Mouse (Mus musculus) retina, embryonic 14.5 days (tissue): ENCODE measurements at regions not wholly inside any gene's neighbourhood (a gene's known extent, or its start where the extent isn't known, plus 50 kb on each side); places are given as distances from the start of the nearest gene placed in this dataset.
A peak's percentile ranks its signal among the peaks of the same experiment; 100 is the strongest.

Experiments
- DNase-seq: peaks from one replicate; pipeline ENCODE4 v3.0.0-alpha.2; 2015; ENCODE audit warnings: low spot score

DNA sequence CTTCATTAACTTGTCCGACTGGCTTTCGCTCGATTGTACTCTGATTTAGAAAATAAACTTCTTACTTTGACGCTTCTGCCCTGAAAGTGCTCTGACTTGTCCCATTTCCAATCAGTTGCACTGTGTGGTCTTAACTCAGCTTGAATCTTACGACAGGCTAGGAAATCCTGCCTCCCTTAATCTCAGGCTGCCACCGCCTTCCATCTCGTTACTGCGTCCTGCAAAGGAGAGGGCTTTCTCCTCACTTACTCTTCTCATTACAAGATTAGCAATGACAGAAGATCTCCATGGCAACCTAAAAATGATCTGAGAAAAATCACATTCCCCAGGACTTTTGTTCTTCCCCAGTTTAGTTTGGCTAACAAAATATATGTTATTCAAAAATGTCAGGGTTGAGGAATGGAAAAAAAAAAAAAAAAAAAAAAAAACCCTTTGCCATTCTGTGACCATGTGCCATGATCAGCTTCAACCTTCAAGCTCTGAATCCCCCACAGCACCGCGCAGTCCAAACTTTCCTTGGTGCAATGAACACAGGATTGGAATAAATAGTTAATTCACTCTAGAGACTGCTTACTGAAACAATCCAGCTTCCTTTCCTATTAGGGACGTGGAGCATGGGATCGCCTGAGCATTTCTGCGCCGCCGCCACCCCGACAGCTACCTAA lies 494.1 kb downstream of the Lmo4 start:
- DNase-seq: peak; percentile 16

DNA sequence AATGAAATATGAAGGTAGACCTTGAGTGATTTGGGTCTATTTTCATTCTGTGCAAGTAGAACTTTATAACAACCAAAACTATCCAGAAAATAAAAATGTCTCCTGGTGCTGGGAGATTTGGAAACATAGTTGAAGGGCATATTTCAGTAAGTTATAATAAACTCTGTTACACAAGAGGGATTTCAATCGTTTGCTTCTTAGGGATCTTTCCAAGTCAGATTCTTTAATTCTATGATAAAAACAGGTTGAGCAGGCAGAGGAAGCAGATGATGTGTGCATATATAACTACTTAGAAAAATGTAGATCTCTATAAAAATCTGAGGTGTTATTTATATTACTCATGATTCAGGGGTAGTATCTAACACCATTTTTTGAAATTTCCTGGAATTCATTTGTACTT lies 498.3 kb downstream of the Lmo4 start:
- DNase-seq: no peak

DNA sequence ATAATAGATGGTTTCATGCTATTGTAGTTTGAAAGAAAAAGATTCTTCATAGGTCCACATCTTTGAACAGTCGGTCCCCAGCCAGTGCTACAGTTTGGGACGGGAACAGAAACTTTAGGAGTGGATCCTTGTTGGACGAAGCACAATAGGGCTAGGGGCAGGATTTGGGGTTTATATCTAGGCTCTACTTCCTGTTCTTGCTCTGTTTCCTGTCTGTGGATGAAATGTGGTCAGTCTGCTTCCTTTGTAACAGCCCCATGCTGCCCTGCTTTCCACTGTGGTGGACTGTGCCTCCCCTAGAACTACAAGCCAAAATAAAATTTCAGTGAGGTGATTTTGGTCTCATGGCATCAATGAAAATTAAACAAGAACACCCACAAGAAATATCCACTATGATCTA lies 510.2 kb downstream of the Lmo4 start:
- no peak for DNase-seq

DNA sequence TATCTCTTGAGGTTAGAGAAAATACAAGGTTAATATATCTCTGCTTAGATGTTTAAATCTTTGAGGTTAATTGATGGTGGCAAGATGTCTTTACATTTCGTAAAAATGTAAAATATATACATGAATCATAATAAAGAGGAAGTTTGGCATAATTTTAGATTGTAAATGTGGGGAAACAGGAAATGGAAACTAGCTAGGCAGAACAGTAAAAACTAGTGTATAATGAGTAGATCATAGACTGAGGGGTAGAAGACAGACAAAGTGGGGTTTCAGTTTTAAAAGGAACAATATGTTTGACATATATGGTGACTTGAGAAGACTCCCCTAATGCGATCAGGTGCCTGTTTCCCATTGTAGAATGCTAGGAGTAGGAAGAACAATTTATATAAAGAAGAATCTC lies 519.3 kb downstream of the Lmo4 start:
- DNase-seq: no peak

DNA sequence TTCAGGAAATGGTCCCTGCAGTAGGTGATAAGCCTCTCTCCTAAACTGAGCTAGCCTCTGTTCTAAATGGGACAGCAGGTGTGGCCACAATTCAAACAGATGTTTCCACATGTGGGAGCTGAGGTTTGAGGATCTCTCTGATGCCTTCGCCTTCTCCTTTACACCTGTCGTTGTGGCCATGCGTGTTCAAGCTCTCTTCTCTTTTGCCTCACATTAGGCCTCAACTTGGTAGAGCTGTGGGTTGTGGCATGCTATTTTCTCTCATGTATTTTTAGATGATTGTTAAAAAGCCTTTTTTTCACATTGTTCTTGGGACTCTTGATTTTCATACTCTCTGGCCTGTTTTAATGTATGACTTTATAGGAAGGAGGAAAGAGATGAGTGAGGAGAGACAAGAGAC lies 526.8 kb downstream of the Lmo4 start:
- DNase-seq: no peak

DNA sequence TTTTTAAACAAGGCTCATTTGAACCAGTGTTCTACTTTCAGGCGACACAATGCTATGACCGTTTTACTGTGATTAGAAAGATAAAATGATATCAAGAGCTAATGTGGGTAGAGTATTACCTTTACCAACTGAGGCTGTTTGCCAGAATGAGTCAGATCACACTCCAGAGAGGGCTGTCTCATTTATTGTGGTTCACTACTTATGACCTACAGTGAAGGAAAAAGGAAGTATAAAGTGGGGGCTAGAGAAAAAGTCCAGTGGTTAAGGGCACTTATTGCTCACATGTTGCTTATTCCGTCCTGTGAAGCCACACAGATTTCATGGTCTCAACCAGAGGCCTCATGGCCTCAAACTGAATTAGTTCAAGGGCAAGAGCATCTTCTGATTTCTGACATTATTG lies 530.2 kb downstream of the Lmo4 start:
- DNase-seq: no peak

DNA sequence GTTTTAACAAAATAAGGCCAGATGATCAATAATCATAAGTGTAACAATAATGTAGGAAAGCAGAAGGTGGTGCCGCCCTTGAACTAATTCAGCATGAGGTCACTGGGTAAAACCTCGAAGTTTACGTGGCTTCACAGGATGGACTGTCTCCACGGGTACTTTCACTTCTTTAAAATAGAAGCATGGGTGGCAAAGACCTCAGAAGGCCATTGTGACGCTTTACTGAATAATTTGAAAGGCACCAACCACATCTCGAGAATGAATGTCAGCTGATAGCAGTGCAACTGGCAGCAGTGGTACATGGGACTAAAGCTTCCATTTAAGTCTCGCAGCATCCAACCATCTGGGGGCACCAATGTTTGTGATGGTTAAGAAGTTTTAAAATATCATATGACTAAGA lies 530.6 kb downstream of the Lmo4 start:
- no peak for DNase-seq

DNA sequence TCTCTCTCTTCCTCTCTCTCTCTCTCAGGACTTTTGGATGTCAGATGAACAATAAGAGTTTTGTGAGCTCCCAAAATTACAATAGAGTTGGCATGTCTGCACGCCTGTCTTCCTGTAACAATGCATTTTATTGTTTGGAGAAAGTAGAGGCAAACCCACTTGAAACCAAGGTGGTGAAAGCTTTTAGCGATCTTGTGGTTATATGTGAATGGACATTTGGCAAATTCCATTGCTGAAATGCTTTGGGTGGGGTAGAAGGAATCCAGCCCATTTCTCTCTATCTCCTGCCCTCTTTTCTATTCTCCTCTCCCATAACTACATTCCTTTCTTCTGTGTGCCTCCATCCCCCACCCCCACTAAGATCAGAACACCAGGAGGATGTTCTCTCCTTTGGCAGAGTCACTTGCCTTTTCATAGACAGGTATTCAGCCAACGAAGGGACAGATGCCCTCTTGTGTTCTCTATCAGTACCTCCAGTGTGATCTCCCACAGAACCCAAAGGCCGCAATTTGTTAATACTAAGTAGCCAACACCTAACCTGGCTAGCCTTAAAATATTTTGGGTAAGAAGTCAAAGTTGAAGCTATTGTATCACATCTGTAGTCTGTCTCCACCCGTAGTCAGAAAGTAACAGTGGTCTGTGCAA lies 542.9 kb downstream of the Lmo4 start:
- no peak for DNase-seq

DNA sequence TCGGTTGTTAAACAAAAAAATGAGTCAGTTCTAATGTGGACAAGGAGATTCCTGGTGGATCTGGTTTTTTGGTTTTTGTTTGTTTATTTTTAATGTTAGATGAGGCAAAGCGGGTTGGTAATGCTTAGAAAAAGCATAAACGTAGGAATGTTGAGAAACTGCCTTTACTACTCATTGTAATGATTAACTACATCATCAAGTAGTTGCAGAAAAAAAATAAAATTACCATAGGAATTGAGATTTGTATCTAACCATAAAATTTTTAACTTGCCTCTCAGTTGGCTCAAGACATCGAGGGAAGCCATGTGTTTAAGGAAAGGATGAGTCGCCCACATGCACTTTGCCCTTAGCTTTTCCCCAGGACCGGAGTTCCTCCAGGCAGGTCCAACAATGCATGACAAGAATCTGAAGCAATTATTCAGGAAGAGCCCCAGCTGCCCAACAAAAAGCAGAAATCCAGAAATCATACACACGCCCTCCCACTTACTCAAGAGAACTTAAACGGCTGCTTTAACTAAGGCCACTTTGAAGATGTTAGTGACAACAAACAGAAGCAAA lies 545.5 kb downstream of the Lmo4 start:
- no peak for DNase-seq

DNA sequence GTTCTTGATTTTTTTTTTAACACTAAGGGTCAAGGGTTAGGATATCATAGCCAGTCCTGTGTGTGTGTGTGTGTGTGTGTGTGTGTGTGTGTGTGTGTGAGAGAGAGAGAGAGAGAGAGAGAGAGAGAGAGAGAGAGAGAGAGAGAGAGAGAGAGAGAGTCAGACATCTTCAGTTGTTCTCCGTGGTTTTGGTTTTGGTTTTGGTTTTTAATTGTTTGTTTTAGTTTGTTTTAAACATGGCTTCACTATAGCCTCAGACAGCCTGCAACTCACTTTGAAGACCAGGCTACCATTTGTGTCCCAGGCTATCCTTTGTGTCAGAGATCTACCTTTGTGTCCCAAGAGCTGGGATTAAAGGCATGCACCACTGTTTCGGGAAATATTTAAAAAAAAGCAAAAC lies 557.8 kb downstream of the Lmo4 start:
- DNase-seq: no peak

DNA sequence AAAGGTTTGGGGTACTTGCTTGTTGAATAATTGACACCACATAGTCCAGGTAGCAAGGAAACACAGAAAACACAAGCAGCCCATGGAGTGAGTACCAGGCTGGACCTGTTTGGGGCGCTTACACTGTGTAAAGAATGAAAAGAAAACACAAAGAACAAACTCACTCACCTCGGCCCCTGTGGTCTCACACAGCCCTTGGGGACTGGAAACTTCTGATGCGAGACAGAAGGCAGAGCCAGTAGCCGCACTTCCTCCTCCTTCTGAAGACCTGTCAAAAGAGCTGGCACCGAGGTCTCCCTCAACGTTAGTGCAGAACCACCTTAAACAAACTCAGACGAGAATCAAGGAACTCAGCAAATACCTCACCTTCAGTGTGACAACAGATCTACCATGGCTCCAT lies 558.2 kb downstream of the Lmo4 start:
- no peak for DNase-seq

DNA sequence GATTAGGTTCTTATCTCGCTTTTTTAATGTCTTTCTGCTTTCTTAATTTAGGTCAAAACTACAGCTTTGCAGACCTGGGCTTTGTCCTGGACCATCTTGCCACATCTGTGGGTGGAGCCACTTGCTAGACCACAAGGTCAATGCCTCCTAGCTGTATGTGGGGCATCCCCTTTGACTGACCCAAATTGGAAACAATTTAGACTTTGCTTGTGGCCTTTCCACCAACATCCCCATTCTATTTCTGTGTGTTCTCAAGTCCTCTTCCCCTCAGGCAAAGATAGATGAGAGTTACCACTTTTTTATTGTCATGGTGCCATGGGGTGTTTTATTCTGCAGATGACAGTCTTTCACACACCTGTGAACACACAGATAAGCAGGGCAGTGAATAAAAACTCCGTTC lies 572.0 kb downstream of the Lmo4 start:
- no peak for DNase-seq

DNA sequence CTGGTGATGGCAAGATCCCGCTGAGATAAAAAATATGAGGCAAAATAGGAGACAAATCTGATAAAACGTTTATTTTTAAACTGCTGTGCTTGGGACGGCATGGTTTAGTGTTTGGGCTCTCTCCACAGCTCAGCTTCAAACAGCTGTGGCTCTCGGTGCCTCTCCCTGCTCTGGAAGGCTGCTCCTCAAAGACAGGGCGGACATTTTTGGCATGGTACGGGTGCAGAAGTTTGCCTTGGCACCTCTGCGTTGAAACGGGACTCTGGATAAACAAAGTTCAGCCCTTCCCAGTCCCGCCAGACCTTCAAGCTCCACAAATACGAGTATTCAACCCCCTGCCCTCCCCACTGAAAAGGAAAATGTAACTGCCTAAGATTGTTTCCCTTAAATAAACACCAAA lies 573.8 kb downstream of the Lmo4 start:
- DNase-seq: no peak

DNA sequence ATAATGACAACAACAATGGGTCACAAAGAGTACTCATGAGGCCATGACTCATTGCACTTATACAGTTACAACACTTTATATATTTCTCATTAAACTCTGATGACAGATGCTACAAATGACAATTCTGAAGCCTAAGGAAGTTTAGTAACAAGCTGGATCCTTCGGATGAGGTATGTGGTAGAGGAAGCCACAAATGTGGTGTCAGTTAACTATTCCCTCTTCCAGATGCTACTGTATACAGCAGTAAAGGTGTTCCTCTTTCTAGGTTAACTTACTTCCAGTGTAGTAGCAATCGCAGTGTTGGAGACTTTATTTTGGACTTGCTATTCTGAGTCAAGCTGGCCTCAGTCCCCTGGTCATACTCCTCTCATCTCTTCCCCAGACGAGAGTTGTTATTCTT lies 580.1 kb downstream of the Lmo4 start:
- no peak for DNase-seq

DNA sequence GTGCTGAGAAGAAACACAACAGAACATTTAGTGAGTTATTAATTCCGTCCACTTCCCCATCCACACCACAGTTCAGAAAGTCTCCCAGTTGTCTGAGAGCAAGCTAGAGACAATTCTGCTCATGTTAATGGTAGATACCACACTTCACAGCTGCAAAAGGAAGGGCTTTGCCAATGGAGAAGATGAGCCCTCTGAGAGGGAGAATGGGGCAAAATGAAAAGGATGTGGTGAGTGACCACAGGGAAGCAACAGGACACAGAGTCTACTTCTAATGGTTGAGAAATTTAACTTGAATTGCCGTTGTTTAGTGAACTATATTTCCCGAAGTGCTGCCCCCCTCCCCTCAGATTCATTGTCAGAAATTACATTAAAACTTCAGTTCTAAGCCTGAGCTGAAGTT lies 582.7 kb downstream of the Lmo4 start:
- no peak for DNase-seq

DNA sequence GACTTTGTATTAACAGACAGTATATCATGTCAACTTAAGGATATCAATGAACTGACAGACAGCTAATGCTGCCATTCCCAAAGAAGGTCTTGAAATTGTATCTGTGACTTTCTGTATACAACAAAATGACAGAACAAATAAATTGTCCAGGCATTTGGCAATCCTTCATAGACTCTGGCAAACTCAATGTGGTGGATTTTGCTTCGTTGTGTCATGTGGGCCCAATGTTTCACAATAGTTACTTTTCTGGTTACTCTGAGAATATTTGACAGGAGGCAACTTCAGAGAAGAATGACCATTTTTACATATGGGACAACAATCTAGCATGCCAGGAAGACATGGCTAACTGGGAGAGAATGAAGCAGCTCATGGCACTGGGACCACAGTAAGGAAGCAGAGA lies 585.9 kb downstream of the Lmo4 start:
- no peak for DNase-seq

DNA sequence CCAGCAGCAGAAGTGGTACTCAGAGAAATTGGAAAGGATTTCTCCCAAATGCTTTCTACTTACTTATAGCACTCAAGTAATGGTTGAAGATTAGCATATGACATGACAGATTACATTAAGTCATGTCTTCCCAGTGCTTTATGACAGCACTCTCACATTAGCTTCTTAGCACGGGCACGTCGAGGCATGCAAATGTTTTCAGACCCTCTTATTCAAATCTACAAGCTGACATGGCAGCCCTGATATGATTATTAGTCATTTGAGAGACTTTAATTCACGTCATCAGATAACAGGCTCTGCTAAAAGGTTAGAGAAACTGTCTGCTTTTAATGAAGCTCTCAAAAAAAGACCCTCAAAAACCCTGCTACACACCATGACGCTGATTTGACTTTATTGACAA lies 590.1 kb downstream of the Lmo4 start:
- peak; percentile 40 for DNase-seq

DNA sequence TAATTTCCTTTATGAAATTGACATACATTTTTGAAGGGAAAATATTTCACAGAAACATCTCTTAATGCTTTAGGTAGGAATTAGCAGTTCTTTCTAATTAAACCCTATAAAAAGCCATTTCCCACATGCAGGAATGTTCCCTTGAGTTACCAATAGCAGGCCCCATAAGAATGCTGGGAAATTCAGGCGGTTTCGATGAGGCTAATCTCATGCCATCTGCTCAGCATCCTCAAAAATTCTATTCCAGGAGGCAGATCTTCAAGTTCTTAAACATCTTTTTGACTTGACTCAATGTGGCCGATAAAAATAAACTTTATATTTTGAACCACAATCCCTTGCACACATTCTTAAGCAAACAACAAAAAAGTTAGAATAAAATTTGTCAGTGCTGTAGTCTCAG lies 591.0 kb downstream of the Lmo4 start:
- DNase-seq: no peak

DNA sequence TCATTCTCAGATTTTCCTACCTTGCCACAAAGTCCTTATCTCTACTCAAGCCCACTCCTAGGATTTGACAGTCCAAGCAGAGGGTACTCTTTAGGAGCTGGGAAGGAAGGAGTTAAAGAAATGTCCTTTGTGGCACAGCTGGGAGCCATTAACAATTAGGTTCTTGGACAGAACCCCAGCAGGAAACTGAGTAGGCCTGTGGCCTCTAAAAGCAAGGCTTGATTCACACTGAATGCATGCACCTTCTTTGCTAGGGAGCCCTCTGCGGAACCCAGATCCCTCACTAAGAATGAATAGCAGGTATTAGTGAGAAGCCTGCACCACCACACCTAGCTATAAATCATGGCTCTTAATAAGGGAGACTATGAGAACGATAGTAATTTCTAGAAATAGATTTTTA lies 595.3 kb downstream of the Lmo4 start:
- DNase-seq: no peak

DNA sequence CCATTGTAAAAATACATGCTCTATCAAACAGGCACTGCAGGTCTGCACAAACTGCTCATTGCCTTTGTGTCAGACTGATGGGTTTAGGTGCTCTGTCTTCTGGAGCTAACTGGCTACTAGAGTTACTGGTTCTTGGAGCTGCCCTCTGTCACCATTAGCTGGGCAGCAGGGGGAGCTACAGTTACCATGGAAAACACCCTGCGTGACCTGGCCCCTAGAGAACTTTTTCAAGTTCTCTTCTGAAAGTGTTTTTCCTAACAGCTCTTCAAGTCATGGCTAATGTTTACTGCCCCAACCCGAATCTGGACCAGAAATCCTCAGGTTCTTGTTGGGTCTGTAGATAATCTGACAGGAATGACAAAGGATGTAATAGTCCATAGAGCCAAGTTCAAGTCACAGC lies 605.9 kb downstream of the Lmo4 start:
- DNase-seq: peak; percentile 48

DNA sequence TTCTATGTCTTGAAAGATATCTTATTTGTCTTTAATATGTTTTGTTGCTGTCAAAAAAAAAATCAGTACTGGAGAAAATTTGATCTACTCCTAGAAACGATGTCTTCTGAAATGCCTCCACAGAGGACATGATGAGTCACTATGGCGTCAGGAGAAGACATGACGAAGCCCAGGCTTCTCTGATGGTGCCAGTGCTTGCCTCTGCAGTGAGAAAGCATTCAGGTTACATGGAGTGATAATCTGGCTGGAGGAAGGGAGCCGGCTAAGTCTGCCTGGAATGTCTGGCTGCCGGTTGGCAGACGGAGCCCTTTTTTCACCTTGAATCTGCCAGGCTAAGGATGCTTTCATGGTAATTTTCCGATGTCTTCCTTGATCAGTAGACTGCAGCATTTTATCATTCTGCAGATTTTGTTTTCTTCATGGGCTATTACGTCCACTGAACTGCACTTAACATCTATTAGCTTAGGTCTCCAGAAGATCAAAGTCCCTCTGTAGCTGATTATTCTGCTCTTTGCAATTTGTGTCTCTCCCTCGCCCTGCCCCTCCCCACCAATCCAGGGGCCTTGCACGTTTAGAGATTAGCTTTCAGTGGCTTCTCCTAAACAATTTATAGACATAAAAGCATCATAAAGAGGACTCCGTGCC lies 607.9 kb downstream of the Lmo4 start:
- peak; percentile 16 for DNase-seq

DNA sequence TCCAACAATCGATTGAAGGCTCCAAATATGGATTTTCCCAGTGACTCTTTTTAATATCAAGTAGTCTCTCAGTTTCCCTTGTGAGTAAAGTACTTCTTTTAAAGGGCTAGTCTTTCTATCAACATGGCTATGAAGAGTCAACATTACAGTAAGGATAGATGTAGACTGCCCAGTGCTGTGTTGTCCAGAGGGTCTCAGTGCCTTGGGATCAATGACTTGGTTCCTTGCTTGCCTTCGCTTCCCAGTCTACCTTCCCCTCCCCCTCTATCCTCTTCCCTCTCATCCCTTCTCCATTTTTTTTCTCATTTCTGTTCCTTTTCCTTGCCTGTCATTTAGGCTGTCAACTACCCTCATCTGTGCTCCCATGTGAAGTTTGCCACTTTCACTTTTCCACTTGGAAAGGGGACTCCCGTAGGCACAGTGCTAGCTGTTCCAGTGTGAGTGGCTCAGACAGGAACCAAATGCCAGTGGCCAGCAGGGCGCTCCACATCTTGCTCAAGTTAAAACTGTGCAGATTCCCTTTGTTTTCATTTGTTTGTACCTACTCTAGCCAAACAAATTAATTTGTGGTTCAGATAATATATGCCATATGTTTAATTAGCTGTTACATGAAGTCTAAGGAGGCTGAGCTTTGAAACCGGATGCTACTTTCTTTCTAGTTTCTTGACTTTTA lies 608.9 kb downstream of the Lmo4 start:
- DNase-seq: no peak

DNA sequence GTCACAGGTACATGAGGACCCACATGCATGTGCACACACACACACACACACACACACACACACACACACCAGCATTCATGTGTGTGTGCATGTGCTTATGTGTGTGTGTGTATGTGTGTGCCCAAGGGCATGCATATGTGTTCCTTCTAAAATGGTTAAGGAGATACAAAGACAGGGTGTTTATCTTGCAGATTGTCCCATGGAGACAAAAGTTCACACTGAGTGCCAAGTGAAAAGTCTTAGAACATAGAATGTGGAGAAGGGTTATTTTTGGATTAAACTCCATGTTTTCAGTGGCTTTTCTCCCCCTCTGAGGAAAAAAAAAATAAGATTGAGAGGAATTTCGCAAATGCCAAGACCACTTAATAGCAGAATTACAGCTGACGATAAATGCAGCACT lies 609.9 kb downstream of the Lmo4 start:
- DNase-seq: no peak
